Mouse (Mus musculus) ES-E14 (cell line): ENCODE data around the gene Gabrb3. TPM values are rescaled to one million over a fixed set of nuclear protein-coding genes. Genes with fewer than 3 reads are reported as not detected.

Experiments used
- DNase-seq: peaks from one replicate; pipeline ENCODE4 v3.0.0-alpha.2; 2013; ENCODE audit warnings: low read depth, low spot score
- H3K27ac ChIP-seq: 2 replicates; pipeline ENCODE4 v1.5.1; 2012; ENCODE audit warnings: low read depth, mild to moderate bottlenecking, low read length, moderate library complexity, mixed read lengths; ENCODE audit not compliant: poor library complexity, insufficient read depth, severe bottlenecking
- H3K36me3 ChIP-seq: 2 replicates; pipeline ENCODE4 v1.6.1; 2012; ENCODE audit warnings: mild to moderate bottlenecking, low read length, moderate library complexity, mixed read lengths; ENCODE audit not compliant: control insufficient read depth, poor library complexity, insufficient read depth, severe bottlenecking
- H3K4me1 ChIP-seq, 2 experiments: fragments of 150-350 bp in 1 of 2; sonication (generic) in 1 of 2; 2 replicates each; pipeline ENCODE4 v1.6.1; 2012; ENCODE audit warnings: low read length in 2 of 2, mild to moderate bottlenecking in 1 of 2, mixed read lengths in 1 of 2; ENCODE audit not compliant: control insufficient read depth in 2 of 2, insufficient read depth in 2 of 2, poor library complexity in 1 of 2
- H3K4me3 ChIP-seq, 2 experiments: fragments of 150-350 bp in 1 of 2; sonication (generic) in 1 of 2; 2 replicates each; pipeline ENCODE4 v1.5.1; 2012; ENCODE audit warnings: low read length in 2 of 2, low read depth in 1 of 2, mild to moderate bottlenecking in 1 of 2, mixed read lengths in 1 of 2; ENCODE audit not compliant: insufficient read depth in 1 of 2, poor library complexity in 1 of 2, severe bottlenecking in 1 of 2
- H3K9ac ChIP-seq: 2 replicates; pipeline ENCODE4 v1.6.1; 2012; ENCODE audit warnings: low read depth, mild to moderate bottlenecking, low read length, mixed read lengths; ENCODE audit not compliant: poor library complexity, insufficient read depth, severe bottlenecking
- H3K9me3 ChIP-seq: fragments of 150-350 bp; sonication (generic); 2 replicates; pipeline ENCODE4 v1.6.1; 2012; ENCODE audit warnings: low read depth, mild to moderate bottlenecking, low read length; ENCODE audit not compliant: control insufficient read depth, insufficient read depth
- CHD2 ChIP-seq: IDR thresholded peaks from 2 replicates; pipeline ENCODE4 v1.6.1; 2014; ENCODE audit warnings: mild to moderate bottlenecking, low read depth, low read length, inconsistent platforms
- HCFC1 ChIP-seq: IDR thresholded peaks from 2 replicates; pipeline ENCODE4 v1.6.1; 2012; ENCODE audit warnings: low read length, inconsistent platforms, borderline replicate concordance; ENCODE audit not compliant: insufficient read depth
- MAFK ChIP-seq: IDR thresholded peaks from 2 replicates; pipeline ENCODE4 v1.6.1; 2014; ENCODE audit warnings: mild to moderate bottlenecking, low read depth, low read length, inconsistent platforms; ENCODE audit not compliant: insufficient read depth
- ZC3H11A ChIP-seq: IDR thresholded peaks from 2 replicates; pipeline ENCODE4 v1.6.1; 2012; ENCODE audit warnings: low read depth, mild to moderate bottlenecking, inconsistent platforms, low read length, borderline replicate concordance
- ZNF384 ChIP-seq: IDR thresholded peaks from 2 replicates; pipeline ENCODE4 v1.6.1; 2012; ENCODE audit warnings: low read depth, low read length, inconsistent platforms
- in situ Hi-C, 2 experiments: fragments of 600-800 bp; cut with MboI; formaldehyde crosslinking; loops; one replicate each; pipeline ENCODE4 v1.15.1; 2025; ENCODE audit warnings: low sequenced_read_pairs in 2 of 2, inconsistent platforms in 1 of 2; ENCODE audit not compliant: unreplicated experiment in 2 of 2
- total RNA-seq: library from RNA; depleted of rRNA; stranded (reverse); fragments of 300-350 nt; gene quantifications from 2 replicates; pipeline ENCODE4 v1.2.3, GENCODE M21; 2012; rRNA removed

The Gabrb3 gene
- total RNA-seq, 1 experiment, result 4.9 TPM

- Histone ChIP-seq H3K4me1 (no peaks in the 10 kb centered on the region), H3K4me3 (no peak overlapping the region), H3K27ac (no peak overlapping the region), H3K9ac (no peak overlapping the region), H3K9me3 (no peaks in the 10 kb centered on the region), H3K36me3 (no peaks in the 10 kb centered on the region)
- in situ Hi-C loops, result no loop called here
- DNase-seq, result no peak
- no peak for TF ChIP-seq MAFK
- TF ChIP-seq ZNF384, result no peak
- TF ChIP-seq CHD2, result no peak
- TF ChIP-seq ZC3H11A, result no peak
- TF ChIP-seq HCFC1, result no peak
Observed at GRCm38 (mm10) chr7:57787520-57787919, 368.0 kb downstream of the Gabrb3 start.

- in situ Hi-C loops, result no loop called here
- no peak for DNase-seq
- no peak overlapping the region for H3K27ac ChIP-seq
- H3K4me1 ChIP-seq, result no peaks in the 10 kb centered on the region
- no peak overlapping the region for H3K4me3 ChIP-seq
- no peak for TF ChIP-seq ZC3H11A
- H3K9ac ChIP-seq, result no peak overlapping the region
- H3K9me3 ChIP-seq, result no peaks in the 10 kb centered on the region
- no peaks in the 10 kb centered on the region for H3K36me3 ChIP-seq
Observed at GRCm38 (mm10) chr7:57803266-57803665, 383.8 kb downstream of the Gabrb3 start.

- Histone ChIP-seq H3K27ac (no peak overlapping the region), H3K36me3 (no peaks in the 10 kb centered on the region), H3K4me1 (no peaks in the 10 kb centered on the region), H3K4me3 (no peak overlapping the region), H3K9me3 (no peaks in the 10 kb centered on the region), H3K9ac (no peak overlapping the region)
- DNase-seq, result no peak
- in situ Hi-C loops, result no loop called here
- TF ChIP-seq HCFC1 (no peak), MAFK (no peak), ZNF384 (no peak), CHD2 (no peak), ZC3H11A (no peak)
Observed at GRCm38 (mm10) chr7:57813716-57814115, 394.2 kb downstream of the Gabrb3 start.

- no peak for DNase-seq
- Histone ChIP-seq H3K36me3 (no peaks in the 10 kb centered on the region), H3K4me3 (no peak overlapping the region), H3K4me1 (no peaks in the 10 kb centered on the region), H3K9ac (no peak overlapping the region), H3K27ac (no peak overlapping the region), H3K9me3 (no peaks in the 10 kb centered on the region)
- in situ Hi-C loops, result no loop called here
- TF ChIP-seq CHD2 (no peak), HCFC1 (no peak), MAFK (no peak), ZC3H11A (no peak), ZNF384 (no peak)
Observed at GRCm38 (mm10) chr7:57842383-57842896, 422.9 kb downstream of the Gabrb3 start.

- DNase-seq, result no peak
- no peak overlapping the region for H3K9ac ChIP-seq
- in situ Hi-C loops, result no loop called here
- no peaks in the 10 kb centered on the region for H3K9me3 ChIP-seq
- H3K4me3 ChIP-seq, result no peak overlapping the region
- no peaks in the 10 kb centered on the region for H3K4me1 ChIP-seq
- H3K36me3 ChIP-seq, result no peaks in the 10 kb centered on the region
- TF ChIP-seq ZC3H11A, result no peak
- no peak for TF ChIP-seq ZNF384
- no peak overlapping the region for H3K27ac ChIP-seq
Observed at GRCm38 (mm10) chr7:57867951-57868350, 448.5 kb downstream of the Gabrb3 start.

Other genes with a start within 250 kb of the Gabrb3 start
- 0.27 and 0.42 TPM in 2 replicates for gene Gabrg3, start 32.5 kb upstream of the Gabrb3 start, total RNA-seq
- gene Gabra5, start 90.4 kb downstream of the Gabrb3 start, total RNA-seq, result 0.48 and 0.49 TPM in 2 replicates